Mouse (Mus musculus): ENCODE measurements at regions not wholly inside any gene's neighbourhood (a gene's known extent, or its start where the extent isn't known, plus 50 kb on each side); places are given as distances from the start of the nearest gene placed in this dataset.

DNA sequence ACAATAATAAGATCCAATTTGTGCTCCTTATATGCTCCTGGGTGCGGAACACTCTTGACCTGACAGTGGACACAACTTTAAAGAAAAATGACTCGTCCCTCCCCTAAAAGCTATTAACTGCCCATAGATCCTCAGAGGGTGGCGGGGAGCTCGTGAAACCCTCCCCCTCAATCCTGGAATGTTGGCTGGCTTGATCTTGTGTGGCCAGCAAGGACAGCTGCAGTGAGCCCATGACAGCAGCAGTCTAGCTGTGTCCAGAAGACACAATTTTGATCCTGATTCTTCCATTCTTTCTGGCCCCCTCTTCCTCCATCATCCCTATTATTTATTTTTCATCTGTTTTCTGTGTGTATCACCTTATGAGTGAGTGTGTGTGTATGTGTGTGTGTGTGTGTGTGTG, 141.8 kb upstream of the Rreb1 start:
- WGBS: 84% methylated on average over 4 of the region's 4 CpGs
- H3K27ac ChIP-seq (ENCODE audit: low read length): no peak overlapping the region
- H3K4me3 ChIP-seq (ENCODE audit: low read depth, low read length): no peak overlapping the region
- no peaks in the 10 kb centered on the region for H3K4me1 ChIP-seq (ENCODE audit: control insufficient read depth, insufficient read depth, low read length)
- H3K4me2 ChIP-seq (ENCODE audit: low read length): no peak overlapping the region
- H3K9me3 ChIP-seq (replicated peaks; ENCODE audit: control insufficient read depth, low read length, poor library complexity, severe bottlenecking): no peaks in the 10 kb centered on the region; the same call in 1 of the 2 replicates
- no peaks in the 10 kb centered on the region for H3K27me3 ChIP-seq (ENCODE audit: control insufficient read depth, insufficient read depth, low read depth, low read length)
- H3K36me3 ChIP-seq (ENCODE audit: control insufficient read depth, insufficient read depth, low read length): no peaks in the 10 kb centered on the region
- H3K9ac ChIP-seq (ENCODE audit: low read depth, low read length): no peak overlapping the region
- ATAC-seq: no peak

DNA sequence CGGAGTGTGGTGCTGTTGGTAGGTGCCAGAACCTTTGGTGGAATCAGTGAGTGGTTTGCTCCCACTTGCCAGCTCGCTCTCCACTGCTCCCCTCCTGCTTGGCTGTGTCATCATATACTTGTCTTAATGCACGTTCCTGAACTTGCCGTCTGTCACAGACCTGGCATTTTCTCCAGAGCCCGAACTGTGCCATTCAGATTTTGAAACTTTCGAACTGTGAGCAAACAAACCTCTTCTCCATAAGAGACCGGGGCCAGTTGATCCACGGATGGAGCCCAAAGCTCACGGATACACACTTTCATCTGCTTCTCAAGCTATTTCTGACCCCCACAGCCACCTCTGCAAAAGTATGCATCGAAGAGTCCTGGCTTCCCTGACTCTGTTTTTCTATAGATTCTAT, 141.0 kb upstream of the Rreb1 start:
- no peaks in the 10 kb centered on the region for H3K36me3 ChIP-seq (ENCODE audit: control insufficient read depth, insufficient read depth, low read length)
- no peak overlapping the region for H3K27ac ChIP-seq (ENCODE audit: low read length)
- no peak overlapping the region for H3K4me2 ChIP-seq (ENCODE audit: low read length)
- no peak overlapping the region for H3K4me3 ChIP-seq (ENCODE audit: low read depth, low read length)
- 88% methylated on average over 10 of the region's 10 CpGs for WGBS
- H3K4me1 ChIP-seq (ENCODE audit: control insufficient read depth, insufficient read depth, low read length): no peaks in the 10 kb centered on the region
- no peak overlapping the region for H3K9ac ChIP-seq (ENCODE audit: low read depth, low read length)
- H3K9me3 ChIP-seq (replicated peaks; ENCODE audit: control insufficient read depth, low read length, poor library complexity, severe bottlenecking): no peaks in the 10 kb centered on the region; the same call in 1 of the 2 replicates
- no peak for ATAC-seq
- no peaks in the 10 kb centered on the region for H3K27me3 ChIP-seq (ENCODE audit: control insufficient read depth, insufficient read depth, low read depth, low read length)

- Histone ChIP-seq H3K36me3 (ENCODE audit: control insufficient read depth, insufficient read depth, low read length) (no peaks in the 10 kb centered on the region), H3K4me1 (ENCODE audit: control insufficient read depth, insufficient read depth, low read length) (0 out of 2 replicates have a peak, but pooled peaks cover 5% of the 10 kb centered on the region), H3K4me3 (ENCODE audit: low read depth, low read length) (no peak overlapping the region), H3K27me3 (ENCODE audit: control insufficient read depth, insufficient read depth, low read depth, low read length) (no peaks in the 10 kb centered on the region), H3K27ac (ENCODE audit: low read length) (no peak overlapping the region), H3K4me2 (ENCODE audit: low read length) (no peak overlapping the region), H3K9me3 (replicated peaks; ENCODE audit: control insufficient read depth, low read length, poor library complexity, severe bottlenecking) (no peaks in the 10 kb centered on the region), H3K9ac (ENCODE audit: low read depth, low read length) (no peak overlapping the region)
- 57% methylated on average over 8 of the region's 8 CpGs for WGBS
- no peak for ATAC-seq
These were observed 140.1 kb upstream of the Rreb1 start for GRCm38 (mm10) chr13:37638071-37638511.

GRCm38 (mm10) chr13:37642410-37643093, 135.6 kb upstream of the Rreb1 start:
- no peak overlapping the region for H3K4me3 ChIP-seq (ENCODE audit: low read depth, low read length)
- H3K9me3 ChIP-seq (replicated peaks; ENCODE audit: control insufficient read depth, low read length, poor library complexity, severe bottlenecking): no peaks in the 10 kb centered on the region
- no peak overlapping the region for H3K9ac ChIP-seq (ENCODE audit: low read depth, low read length)
- 0 out of 2 replicates have a peak, but pooled peaks cover 5% of the 10 kb centered on the region for H3K4me1 ChIP-seq (ENCODE audit: control insufficient read depth, insufficient read depth, low read length)
- no peaks in the 10 kb centered on the region for H3K36me3 ChIP-seq (ENCODE audit: control insufficient read depth, insufficient read depth, low read length)
- no peaks in the 10 kb centered on the region for H3K27me3 ChIP-seq (ENCODE audit: control insufficient read depth, insufficient read depth, low read depth, low read length)
- H3K27ac ChIP-seq (ENCODE audit: low read length): no peak overlapping the region
- ATAC-seq: peak; percentile 70
- H3K4me2 ChIP-seq (ENCODE audit: low read length): no peak overlapping the region
- WGBS: 59% methylated on average over 13 of the region's 13 CpGs

- H3K36me3 ChIP-seq (ENCODE audit: control insufficient read depth, insufficient read depth, low read length): no peaks in the 10 kb centered on the region
- ATAC-seq: no peak
- no peak overlapping the region for H3K4me3 ChIP-seq (ENCODE audit: low read depth, low read length)
- H3K4me1 ChIP-seq (ENCODE audit: control insufficient read depth, insufficient read depth, low read length): 0 out of 2 replicates have a peak, but pooled peaks cover 5% of the 10 kb centered on the region
- H3K27ac ChIP-seq (ENCODE audit: low read length): no peak overlapping the region
- H3K9ac ChIP-seq (ENCODE audit: low read depth, low read length): no peak overlapping the region
- no peaks in the 10 kb centered on the region for H3K9me3 ChIP-seq (replicated peaks; ENCODE audit: control insufficient read depth, low read length, poor library complexity, severe bottlenecking)
- H3K4me2 ChIP-seq (ENCODE audit: low read length): no peak overlapping the region
- H3K27me3 ChIP-seq (ENCODE audit: control insufficient read depth, insufficient read depth, low read depth, low read length): no peaks in the 10 kb centered on the region
- WGBS: 82% methylated on average over 8 of the region's 8 CpGs
These were observed 133.4 kb upstream of the Rreb1 start for GRCm38 (mm10) chr13:37644751-37645181.

GRCm38 (mm10) chr13:37649467-37650080, 128.6 kb upstream of the Rreb1 start:
- no peaks in the 10 kb centered on the region for H3K4me1 ChIP-seq (ENCODE audit: control insufficient read depth, insufficient read depth, low read length)
- WGBS: 73% methylated on average over 9 of the region's 9 CpGs

DNA sequence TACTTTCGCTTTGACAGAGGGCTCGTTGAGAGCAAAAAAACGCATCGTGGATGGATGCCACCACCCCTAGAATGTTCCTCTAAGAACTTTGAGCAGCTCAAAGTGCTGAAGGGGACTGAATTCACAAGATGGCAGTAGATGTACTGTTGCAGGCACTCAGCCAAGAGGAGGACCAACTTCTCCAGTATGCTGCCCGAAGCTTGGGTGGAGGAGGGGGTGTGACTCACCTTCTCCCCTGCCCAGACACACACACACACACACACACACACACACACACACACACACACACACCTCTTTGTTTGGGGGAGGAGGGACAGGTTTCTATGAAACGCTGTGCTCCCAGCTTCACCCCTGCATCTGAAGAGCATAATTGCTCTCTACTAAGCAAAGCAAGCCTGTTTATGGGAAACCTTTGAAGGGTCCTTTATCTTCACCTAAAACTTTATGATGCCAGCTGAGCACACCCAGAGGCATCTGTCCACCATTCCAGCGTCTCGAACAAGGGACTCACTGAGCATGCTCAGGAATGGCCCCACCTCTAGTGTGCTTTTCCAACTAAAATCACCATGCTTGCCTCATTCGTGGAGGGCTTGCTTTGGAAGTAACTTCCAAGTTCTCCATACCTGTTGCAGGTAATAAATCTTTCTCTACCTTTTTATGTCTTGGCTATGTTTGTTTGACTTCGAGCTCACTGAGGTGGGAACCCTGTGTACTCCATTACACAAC, 126.8 kb upstream of the Rreb1 start:
- 93% methylated on average over 10 of the region's 10 CpGs for WGBS
- no peak overlapping the region for H3K4me3 ChIP-seq (ENCODE audit: low read depth, low read length)
- H3K9me3 ChIP-seq (replicated peaks; ENCODE audit: control insufficient read depth, low read length, poor library complexity, severe bottlenecking): no peaks in the 10 kb centered on the region
- H3K4me2 ChIP-seq (ENCODE audit: low read length): no peak overlapping the region
- H3K27me3 ChIP-seq (ENCODE audit: control insufficient read depth, insufficient read depth, low read depth, low read length): no peaks in the 10 kb centered on the region
- no peak overlapping the region for H3K27ac ChIP-seq (ENCODE audit: low read length)
- no peaks in the 10 kb centered on the region for H3K4me1 ChIP-seq (ENCODE audit: control insufficient read depth, insufficient read depth, low read length)
- no peak for ATAC-seq
- no peaks in the 10 kb centered on the region for H3K36me3 ChIP-seq (ENCODE audit: control insufficient read depth, insufficient read depth, low read length)
- no peak overlapping the region for H3K9ac ChIP-seq (ENCODE audit: low read depth, low read length)

More at GRCm38 (mm10) chr13:37649467-37650080, 128.6 kb upstream of the Rreb1 start:
- H3K36me3 ChIP-seq (ENCODE audit: control insufficient read depth, insufficient read depth, low read length): no peaks in the 10 kb centered on the region
- H3K4me3 ChIP-seq (ENCODE audit: low read depth, low read length): no peak overlapping the region
- no peak overlapping the region for H3K27ac ChIP-seq (ENCODE audit: low read length)
- H3K9me3 ChIP-seq (replicated peaks; ENCODE audit: control insufficient read depth, low read length, poor library complexity, severe bottlenecking): no peaks in the 10 kb centered on the region
- no peak for ATAC-seq
- H3K27me3 ChIP-seq (ENCODE audit: control insufficient read depth, insufficient read depth, low read depth, low read length): no peaks in the 10 kb centered on the region
- no peak overlapping the region for H3K9ac ChIP-seq (ENCODE audit: low read depth, low read length)
- no peak overlapping the region for H3K4me2 ChIP-seq (ENCODE audit: low read length)

GRCm38 (mm10) chr13:37654651-37655050, 123.5 kb upstream of the Rreb1 start:
- Histone ChIP-seq H3K9ac (ENCODE audit: low read depth, low read length) (no peak overlapping the region), H3K4me1 (ENCODE audit: control insufficient read depth, insufficient read depth, low read length) (no peaks in the 10 kb centered on the region)
- 80% methylated on average over 5 of the region's 5 CpGs for WGBS

DNA sequence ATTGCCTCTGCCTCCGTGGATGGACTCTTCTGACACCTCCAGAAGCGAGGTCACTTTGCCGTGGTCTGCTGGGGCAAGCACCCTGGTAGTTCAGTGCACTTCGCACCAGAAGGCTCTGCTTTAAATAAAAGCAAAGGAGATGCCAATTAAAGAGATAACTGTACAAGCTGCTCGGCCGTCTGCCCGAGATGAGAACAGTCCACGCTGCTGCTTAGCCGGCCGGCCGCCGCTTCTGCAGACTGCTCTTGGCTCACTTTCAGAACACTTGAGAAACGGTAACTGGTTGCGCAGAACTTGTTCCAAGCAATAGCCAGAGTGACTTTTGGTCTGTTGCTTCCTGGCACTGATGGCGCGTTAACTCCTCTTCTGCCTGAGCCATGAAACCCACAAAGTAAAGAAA, 121.0 kb upstream of the Rreb1 start:
- Histone ChIP-seq H3K27me3 (ENCODE audit: control insufficient read depth, insufficient read depth, low read depth, low read length) (no peaks in the 10 kb centered on the region), H3K27ac (ENCODE audit: low read length) (no peak overlapping the region), H3K4me1 (ENCODE audit: control insufficient read depth, insufficient read depth, low read length) (no peaks in the 10 kb centered on the region), H3K36me3 (ENCODE audit: control insufficient read depth, insufficient read depth, low read length) (no peaks in the 10 kb centered on the region), H3K9me3 (replicated peaks; ENCODE audit: control insufficient read depth, low read length, poor library complexity, severe bottlenecking) (no peaks in the 10 kb centered on the region), H3K4me2 (ENCODE audit: low read length) (no peak overlapping the region), H3K4me3 (ENCODE audit: low read depth, low read length) (no peak overlapping the region), H3K9ac (ENCODE audit: low read depth, low read length) (no peak overlapping the region)
- no peak for ATAC-seq
- WGBS: 70% methylated on average over 16 of the region's 16 CpGs

More at GRCm38 (mm10) chr13:37654651-37655050, 123.5 kb upstream of the Rreb1 start:
- no peaks in the 10 kb centered on the region for H3K27me3 ChIP-seq (ENCODE audit: control insufficient read depth, insufficient read depth, low read depth, low read length)
- no peak for ATAC-seq
- no peak overlapping the region for H3K4me2 ChIP-seq (ENCODE audit: low read length)
- no peak overlapping the region for H3K27ac ChIP-seq (ENCODE audit: low read length)
- H3K4me3 ChIP-seq (ENCODE audit: low read depth, low read length): no peak overlapping the region
- H3K36me3 ChIP-seq (ENCODE audit: control insufficient read depth, insufficient read depth, low read length): no peaks in the 10 kb centered on the region
- no peaks in the 10 kb centered on the region for H3K9me3 ChIP-seq (replicated peaks; ENCODE audit: control insufficient read depth, low read length, poor library complexity, severe bottlenecking)
